Mouse (Mus musculus) hindlimb bud, embryonic 11.5 days (tissue): ENCODE data around the gene Gnaz.

ENCODE experiments used
- DNase-seq: peaks from one replicate; pipeline ENCODE4 v3.0.0-alpha.2; 2012; ENCODE audit warnings: low read depth, low spot score; ENCODE audit errors: extremely low spot score

The Gnaz gene

DNA sequence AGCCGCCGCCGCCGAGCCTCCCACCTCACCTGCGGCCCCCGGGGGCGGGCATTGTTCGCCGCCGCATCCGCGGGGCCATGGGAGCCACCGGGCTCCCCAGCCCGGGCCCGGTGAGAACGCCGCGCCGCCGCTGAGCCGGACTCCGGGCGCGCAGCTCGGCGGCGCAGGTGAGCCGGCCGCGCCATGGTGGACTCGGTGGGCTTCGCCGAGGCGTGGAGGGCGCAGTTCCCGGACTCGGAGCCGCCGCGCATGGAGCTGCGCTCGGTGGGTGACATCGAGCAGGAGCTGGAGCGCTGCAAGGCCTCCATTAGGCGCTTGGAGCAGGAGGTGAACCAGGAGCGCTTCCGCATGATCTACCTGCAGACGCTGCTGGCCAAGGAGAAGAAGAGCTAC lies 93.9 kb downstream of the Gnaz start:
- DNase-seq: no peak

DNA sequence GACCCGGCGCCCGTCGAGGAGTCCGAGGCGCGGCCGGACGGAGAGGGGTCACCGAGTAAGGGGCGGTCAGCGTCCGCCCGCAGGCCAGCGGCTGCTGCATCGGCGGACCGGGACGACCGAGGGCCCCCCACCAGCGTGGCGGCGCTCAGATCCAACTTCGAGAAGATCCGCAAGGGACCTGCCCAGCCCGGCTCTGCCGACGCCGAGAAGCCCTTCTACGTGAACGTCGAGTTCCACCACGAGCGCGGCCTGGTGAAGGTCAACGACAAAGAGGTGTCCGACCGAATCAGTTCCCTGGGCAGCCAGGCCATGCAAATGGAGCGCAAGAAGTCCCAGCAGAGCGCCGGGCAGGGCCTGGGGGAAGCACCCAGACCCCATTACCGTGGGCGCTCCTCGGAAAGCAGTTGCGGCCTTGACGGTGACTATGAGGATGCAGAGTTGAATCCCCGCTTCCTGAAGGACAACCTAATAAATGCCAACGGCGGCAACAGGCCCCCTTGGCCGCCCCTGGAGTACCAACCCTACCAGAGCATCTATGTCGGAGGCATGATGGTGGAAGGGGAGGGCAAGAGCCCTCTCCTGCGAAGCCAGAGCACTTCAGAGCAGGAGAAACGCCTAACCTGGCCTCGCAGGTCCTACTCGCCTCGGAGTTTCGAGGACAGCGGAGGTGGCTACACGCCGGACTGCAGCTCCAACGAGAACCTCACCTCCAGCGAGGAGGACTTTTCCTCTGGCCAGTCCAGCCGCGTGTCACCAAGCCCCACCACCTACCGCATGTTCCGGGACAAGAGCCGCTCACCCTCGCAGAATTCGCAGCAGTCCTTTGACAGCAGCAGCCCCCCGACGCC lies 94.6 kb downstream of the Gnaz start:
- no peak for DNase-seq

GRCm38 (mm10) chr10:75062189-75062561 lies 95.2 kb downstream of the Gnaz start:
- DNase-seq: no peak

DNA sequence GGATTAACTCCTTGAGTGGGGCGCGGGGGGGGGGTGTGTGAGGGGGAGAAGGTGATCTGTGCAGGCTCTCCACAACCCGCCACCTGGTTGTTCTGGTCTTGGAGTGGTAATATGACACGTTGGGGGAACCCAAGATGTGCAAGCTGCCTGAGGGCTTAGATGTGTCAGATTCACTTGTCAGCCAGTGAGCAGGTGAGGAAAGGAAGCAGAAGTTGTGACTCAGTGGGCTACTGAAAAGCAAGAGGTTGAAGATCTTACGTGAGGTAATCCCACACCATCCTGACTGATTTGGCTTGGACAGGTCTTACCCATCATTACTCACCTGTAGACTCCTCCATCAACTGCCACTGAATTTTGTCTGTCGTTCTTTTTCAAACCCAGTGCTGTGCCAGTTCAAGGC lies 95.6 kb downstream of the Gnaz start:
- no peak for DNase-seq

DNA sequence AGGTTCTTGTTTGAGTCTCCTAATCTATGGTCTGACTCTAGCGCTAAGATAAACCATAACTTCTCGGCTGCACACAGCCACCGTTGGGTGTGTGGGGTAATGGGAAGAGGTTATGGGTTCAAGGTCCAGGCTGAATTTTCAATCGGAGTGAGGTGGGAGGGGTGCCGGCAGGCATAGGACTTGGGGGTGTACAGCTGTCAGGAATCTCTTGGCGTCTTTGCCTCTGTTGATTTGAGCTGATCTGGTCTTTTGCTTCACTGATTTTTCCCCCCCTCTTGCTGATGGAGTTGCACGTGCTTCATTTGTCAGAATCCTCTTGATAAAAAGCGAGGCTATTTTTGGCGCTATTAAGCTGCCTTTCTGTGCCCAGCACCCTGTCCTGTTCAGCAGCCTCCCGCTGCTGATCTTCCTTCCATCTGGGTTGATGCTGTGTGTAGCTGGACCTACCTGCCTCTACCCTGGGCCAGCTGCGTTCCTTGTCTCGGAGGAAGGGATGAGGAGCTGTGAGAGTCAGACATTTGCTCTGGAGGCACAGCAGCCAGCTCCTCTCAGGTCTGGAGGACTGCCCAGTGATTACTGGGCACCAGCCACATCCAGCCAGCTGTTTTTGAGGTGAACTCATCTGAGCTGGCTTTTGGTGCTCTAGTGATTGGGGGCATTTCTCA lies 96.5 kb downstream of the Gnaz start:
- no peak for DNase-seq

DNA sequence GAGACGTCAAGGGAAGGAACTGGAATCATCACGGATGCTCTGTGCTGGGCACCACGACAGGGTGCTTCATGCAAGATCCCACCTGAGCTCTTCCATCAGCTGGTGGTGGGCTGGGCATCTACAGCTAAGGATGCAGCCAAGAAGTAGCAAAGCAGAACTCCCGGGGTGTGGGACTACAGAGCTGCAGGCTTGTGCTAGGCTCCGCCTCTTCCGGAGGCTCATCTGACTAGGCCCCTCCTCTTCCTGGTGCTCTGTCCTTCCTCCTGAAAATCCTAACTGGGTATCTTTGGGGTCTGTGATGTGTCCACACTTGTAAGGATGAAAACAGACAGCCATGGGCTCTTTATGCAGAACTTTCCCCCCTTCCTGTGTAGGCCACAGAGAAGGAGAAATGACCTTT lies 98.7 kb downstream of the Gnaz start:
- DNase-seq: no peak
